Mouse (Mus musculus) embryonic fibroblast, embryonic 13.5 days (primary cell): Measurements from ENCODE around the gene Tmub1.

Experiments used
- CTCF ChIP-seq: IDR thresholded peaks from 2 replicates; pipeline ENCODE4 v1.5.1; 2011; ENCODE audit warnings: mild to moderate bottlenecking, control low read depth, low read length, moderate library complexity, borderline replicate concordance; ENCODE audit not compliant: insufficient read depth
- POLR2A ChIP-seq: IDR thresholded peaks from 2 replicates; pipeline ENCODE4 v1.6.1; 2011; ENCODE audit warnings: low read depth, mild to moderate bottlenecking, control low read depth, low read length, moderate library complexity

DNA sequence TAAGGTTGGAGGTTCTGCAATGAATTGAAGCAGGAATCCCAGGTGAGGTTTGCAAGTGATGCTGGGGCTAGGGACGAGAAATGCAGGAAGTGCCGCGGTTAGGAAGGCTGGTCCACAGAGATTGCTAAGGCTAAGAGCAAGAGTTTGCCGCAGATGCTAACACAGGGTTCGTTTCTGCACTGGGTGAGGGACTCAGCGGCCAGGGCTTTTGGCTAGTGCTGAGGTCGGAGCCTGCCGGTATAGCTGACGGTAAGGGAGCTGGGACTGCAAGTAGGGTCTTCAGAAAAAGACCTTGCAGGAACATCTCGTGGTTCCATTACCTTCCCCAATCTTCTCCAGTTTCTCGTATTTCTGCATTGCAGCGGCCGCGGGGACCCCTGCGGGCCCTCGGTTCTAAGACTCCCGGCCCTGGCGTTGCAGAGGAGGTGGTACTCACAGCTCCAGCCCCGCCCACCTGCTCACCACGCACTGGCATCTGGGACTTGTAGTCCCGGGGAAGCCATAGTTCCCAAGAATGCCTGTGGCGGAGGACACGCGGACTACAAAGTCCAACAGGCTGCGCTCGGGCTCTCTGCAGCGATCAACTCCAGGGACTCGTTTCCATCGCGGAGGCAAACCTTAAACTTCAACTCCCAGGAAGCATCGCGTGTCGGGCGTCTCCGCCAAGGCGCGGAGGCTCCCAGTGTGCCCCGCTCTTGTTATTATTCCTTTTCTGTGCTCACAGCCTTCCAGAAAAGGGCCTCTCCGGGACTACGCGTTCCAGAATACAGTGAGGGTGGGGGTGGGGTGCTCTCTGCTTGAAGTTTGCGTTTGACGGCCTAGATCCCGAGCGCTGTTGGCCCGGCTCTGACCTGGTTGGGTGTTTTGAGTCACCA, 24.3 kb downstream of the Tmub1 start, which contains the start of the genes Cdk5 and Slc4a2:
- TF ChIP-seq CTCF: no peak
- peak; percentile 86 for TF ChIP-seq POLR2A
